ENCODE assay signal across 8 mouse cellular contexts in genomic region chr1:178188386-178188785, GRCm38 (mm10). TPM values are rescaled to one million over a fixed set of nuclear protein-coding genes. Genes with fewer than 3 reads are reported as not detected.
DNase-seq lines count a peak whose midpoint lies in the region; ATAC-seq and TF ChIP-seq lines count a peak whose summit lies in the region.

No protein-coding gene starts in this region.

- 10% methylated on average over 13 of the region's 13 CpGs for WGBS in embryonic facial prominence, embryonic 10.5 days
- WGBS in intestine, embryonic 15.5 days, result 5% methylated on average over 13 of the region's 13 CpGs
- 8% methylated on average over 13 of the region's 13 CpGs for WGBS in lung, embryonic 14.5 days

- H3K4me3 ChIP-seq in E14TG2a.4 (replicated peaks; ENCODE audit: low read length), result peak overlapping the region; percentile 76
- H3K4me3 ChIP-seq in embryonic facial prominence, embryonic 10.5 days, result peak overlapping the region; percentile 51
- peak overlapping the region; percentile 32 for H3K4me3 ChIP-seq in intestine, embryonic 15.5 days (replicated peaks)
- peak overlapping the region; percentile 28 for H3K4me3 ChIP-seq in lung, embryonic 14.5 days (ENCODE audit: low read depth, low read length)

- H3K27me3 ChIP-seq in E14TG2a.4 (ENCODE audit: insufficient read depth, low read length), result no peaks in the 10 kb centered on the region
- H3K27me3 ChIP-seq in embryonic facial prominence, embryonic 10.5 days (replicated peaks; ENCODE audit: low read depth, poor library complexity, severe bottlenecking), result no peaks in the 10 kb centered on the region
- no peaks in the 10 kb centered on the region for H3K27me3 ChIP-seq in intestine, embryonic 15.5 days (replicated peaks)
- no peaks in the 10 kb centered on the region for H3K27me3 ChIP-seq in lung, embryonic 14.5 days (ENCODE audit: insufficient read depth, low read length)
- no peaks in the 10 kb centered on the region for H3K27me3 ChIP-seq in splenic B cell, adult 2 months (ENCODE audit: control insufficient read depth, insufficient read depth, low read length, poor library complexity, severe bottlenecking)

- DNase-seq in B cell, adult 2 months, result peak; percentile 25 to 33
- DNase-seq in embryonic facial prominence, embryonic 10.5 days (ENCODE audit: low spot score), result no peak
- DNase-seq in lung, embryonic 14.5 days, result no peak
- peak; percentile 35 for DNase-seq in splenic B cell, adult 2 months (ENCODE audit: low read depth, low spot score)
- DNase-seq in left cerebral cortex, adult 8-10 months (ENCODE audit: low spot score in 2 of 2), result no peak
- DNase-seq in ovary, postnatal 10 days (ENCODE audit: low spot score), result no peak

- no peaks in the 10 kb centered on the region; the same call in 1 of the 2 replicates for H3K9me3 ChIP-seq in E14TG2a.4 (ENCODE audit: low read length)
- no peaks in the 10 kb centered on the region for H3K9me3 ChIP-seq in embryonic facial prominence, embryonic 10.5 days
- no peaks in the 10 kb centered on the region for H3K9me3 ChIP-seq in intestine, embryonic 15.5 days
- H3K9me3 ChIP-seq in lung, embryonic 14.5 days (ENCODE audit: low read depth, low read length), result no peaks in the 10 kb centered on the region

- peak overlapping the region; percentile 58 for H3K4me2 ChIP-seq in intestine, embryonic 15.5 days (replicated peaks)
- H3K4me2 ChIP-seq in lung, embryonic 14.5 days, result peak overlapping the region; percentile 59

- H3K36me3 ChIP-seq in E14TG2a.4 (ENCODE audit: insufficient read depth, low read length), result no peaks in the 10 kb centered on the region
- no peaks in the 10 kb centered on the region for H3K36me3 ChIP-seq in embryonic facial prominence, embryonic 10.5 days (replicated peaks)
- no peaks in the 10 kb centered on the region for H3K36me3 ChIP-seq in intestine, embryonic 15.5 days
- H3K36me3 ChIP-seq in lung, embryonic 14.5 days (ENCODE audit: insufficient read depth), result no peaks in the 10 kb centered on the region
- no peaks in the 10 kb centered on the region for H3K36me3 ChIP-seq in splenic B cell, adult 2 months (ENCODE audit: control insufficient read depth, insufficient read depth, low read length, poor library complexity, severe bottlenecking)

- H3K4me1 ChIP-seq in E14TG2a.4 (replicated peaks; ENCODE audit: low read depth, low read length), result peaks cover 11% of the 10 kb centered on the region
- H3K4me1 ChIP-seq in embryonic facial prominence, embryonic 10.5 days, result peaks cover 15% of the 10 kb centered on the region
- H3K4me1 ChIP-seq in intestine, embryonic 15.5 days (replicated peaks), result no peaks in the 10 kb centered on the region
- peaks cover 5% of the 10 kb centered on the region; the same call in 1 of the 2 replicates for H3K4me1 ChIP-seq in lung, embryonic 14.5 days (ENCODE audit: insufficient read depth)

- ATAC-seq in intestine, embryonic 15.5 days, result no peak
- ATAC-seq in lung, embryonic 14.5 days (ENCODE audit: insufficient read depth), result no peak

- no peak overlapping the region for H3K9ac ChIP-seq in intestine, embryonic 15.5 days
- peak overlapping the region; percentile 41 for H3K9ac ChIP-seq in lung, embryonic 14.5 days

- no peak for TF ChIP-seq CTCF in E14TG2a.4 (conservative IDR thresholded peaks at IDR 0.05; ENCODE audit: low read length)
- no peak for TF ChIP-seq CTCF in lung, embryonic 14.5 days (IDR thresholded peaks at IDR 0.05; ENCODE audit: low read depth)

- H3K27ac ChIP-seq in embryonic facial prominence, embryonic 10.5 days (replicated peaks), result no peak overlapping the region
- H3K27ac ChIP-seq in intestine, embryonic 15.5 days, result no peak overlapping the region
- H3K27ac ChIP-seq in lung, embryonic 14.5 days (ENCODE audit: low read depth), result no peak overlapping the region

RNA-seq across cellular contexts. Expression of gene Desi2, which starts 1.2 kb away (rescaled TPM):
- polyA plus RNA-seq in embryonic facial prominence, embryonic 10.5 days (2016; fragmentation: Nextera tagmentation; extraction: Ambion mirVana), result 14.9 and 17.3 TPM in 2 replicates
- polyA plus RNA-seq in intestine, embryonic 15.5 days (2015; fragmentation: Nextera tagmentation; extraction: Ambion mirVana), result 20.0 and 24.3 TPM in 2 replicates
- 24.7 and 26.1 TPM in 2 replicates for polyA plus RNA-seq in lung, embryonic 14.5 days (2014; fragmentation: Nextera tagmentation; extraction: Ambion mirVana)
- total RNA-seq in left cerebral cortex, adult 8-10 months (2022), result 10 to 100 TPM; 16.0 to 17.5 (median 17.0) TPM

Comparison
In these comparisons a context has a peak if more than half of its experiments do, and no peak if none do; other contexts are left out.
1. DNase-seq: peak in B cell, adult 2 months (2 of 2) and splenic B cell, adult 2 months (single experiment); none in embryonic facial prominence, embryonic 10.5 days (single experiment), lung, embryonic 14.5 days (single experiment), left cerebral cortex, adult 8-10 months (0 of 2) and ovary, postnatal 10 days (single experiment).
2. Peak in every context shown above with its lines, with median percentiles within 50 percentile points of each other: H3K4me3 ChIP-seq.